Mouse (Mus musculus): ENCODE measurements around the gene Flt4.

GRCm38 (mm10) chr11:49665462-49665861 lies 56.4 kb downstream of the Flt4 start:
- TF ChIP-seq CHD2 (IDR thresholded peaks at IDR 0.05; ENCODE audit: low read depth, low read length) (no peak), ZNF384 (IDR thresholded peaks at IDR 0.05; ENCODE audit: low read depth, low read length) (no peak), HCFC1 (IDR thresholded peaks at IDR 0.05; ENCODE audit: borderline replicate concordance, insufficient read depth, low read length) (no peak), ZC3H11A (IDR thresholded peaks at IDR 0.05; ENCODE audit: borderline replicate concordance, low read depth, low read length) (no peak)
